Mouse (Mus musculus) layer of hippocampus, postnatal 14 days (tissue): Measurements from ENCODE around the gene Rnf144b. TPM values are rescaled to one million over a fixed set of nuclear protein-coding genes. Genes with fewer than 3 reads are reported as not detected.

Source experiments
- DNase-seq, 2 experiments: peaks; one replicate each; pipeline ENCODE4 v3.0.0; 2021 to 2022; ENCODE audit warnings: low spot score in 2 of 2, mixed read lengths in 1 of 2
- total RNA-seq, 2 experiments: library from RNA; stranded (reverse); gene quantifications; 2 replicates each; pipeline ENCODE4 v1.2.3; 2021

The Rnf144b gene
- total RNA-seq, 2 experiments from 2014 or later, result 10.5 to 12.7 TPM

GRCm38 (mm10) chr13:47251114-47251764 lies 128.8 kb downstream of the Rnf144b start:
- DNase-seq, result no peak

GRCm38 (mm10) chr13:47253711-47254110 lies 131.3 kb downstream of the Rnf144b start:
- DNase-seq, result no peak

GRCm38 (mm10) chr13:47259297-47259696 lies 136.8 kb downstream of the Rnf144b start:
- DNase-seq, result no peak

GRCm38 (mm10) chr13:47261961-47262360 lies 139.5 kb downstream of the Rnf144b start:
- no peak for DNase-seq

GRCm38 (mm10) chr13:47264382-47264781 lies 141.9 kb downstream of the Rnf144b start:
- DNase-seq, result peak in 1 of 2 experiments; percentile 47

GRCm38 (mm10) chr13:47266411-47266810 lies 144.0 kb downstream of the Rnf144b start:
- DNase-seq, result no peak

- no peak for DNase-seq
These were observed 145.8 kb downstream of the Rnf144b start for GRCm38 (mm10) chr13:47268227-47268626.

- no peak for DNase-seq
These were observed 150.5 kb downstream of the Rnf144b start for GRCm38 (mm10) chr13:47272928-47273327.

GRCm38 (mm10) chr13:47273487-47273886 lies 151.0 kb downstream of the Rnf144b start:
- no peak for DNase-seq

- no peak for DNase-seq
These were observed 151.7 kb downstream of the Rnf144b start for GRCm38 (mm10) chr13:47274139-47274538.

- no peak for DNase-seq
These were observed 154.8 kb downstream of the Rnf144b start for GRCm38 (mm10) chr13:47277000-47277823.

- DNase-seq, result no peak
These were observed 155.4 kb downstream of the Rnf144b start for GRCm38 (mm10) chr13:47277824-47278290.

- no peak for DNase-seq
These were observed 159.8 kb downstream of the Rnf144b start for GRCm38 (mm10) chr13:47282221-47282620.

GRCm38 (mm10) chr13:47288449-47288848 lies 166.0 kb downstream of the Rnf144b start:
- peak; percentile 75 to 82 for DNase-seq

- no peak for DNase-seq
These were observed 174.0 kb downstream of the Rnf144b start for GRCm38 (mm10) chr13:47296465-47296864.

Other genes with a start within 250 kb of the Rnf144b start
- 10 to 100 TPM; 23.0 to 25.8 TPM for gene Kif13a, start 192.8 kb upstream of the Rnf144b start, total RNA-seq
- 10 to 100 TPM; 15.8 to 16.7 TPM for gene Nhlrc1, start 107.8 kb upstream of the Rnf144b start, total RNA-seq
- 10 to 100 TPM in 1 of 2 experiments, 1 to 10 TPM in 1; 8.7 to 11.7 TPM for gene Kdm1b, start 79.2 kb upstream of the Rnf144b start, total RNA-seq
- 10 to 100 TPM in 1 of 2 experiments, 1 to 10 TPM in 1; 8.4 to 12.4 TPM for gene Tpmt, start 77.9 kb upstream of the Rnf144b start, total RNA-seq
- gene Dek, start 16.5 kb upstream of the Rnf144b start, total RNA-seq, result 10 to 100 TPM; 44.3 to 48.5 TPM